In the genomic region with DNA sequence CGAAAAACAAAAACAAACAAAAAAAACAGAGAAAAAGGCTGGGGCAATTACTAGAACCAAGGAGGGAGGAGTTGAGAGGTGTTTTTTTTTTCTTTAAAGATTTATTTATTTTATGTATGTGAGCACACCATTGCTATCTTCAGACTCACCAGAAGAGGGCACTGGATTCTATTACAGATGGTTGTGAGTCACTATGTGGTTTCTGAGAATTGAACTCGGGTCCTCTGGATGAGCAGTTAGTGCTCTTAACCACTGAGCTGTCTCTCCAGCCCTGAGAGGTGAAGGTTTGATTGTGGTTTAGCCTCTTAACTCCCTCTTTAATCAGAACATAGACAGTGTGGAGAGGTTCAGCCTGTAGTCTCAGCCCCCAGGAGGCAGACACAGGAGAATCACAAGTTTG, we compare ENCODE assay signal across 16 mouse cellular contexts. TPM values are rescaled to one million over a fixed set of nuclear protein-coding genes. Genes with fewer than 3 reads are reported as not detected.
DNase-seq lines count a peak whose midpoint lies in the region; ATAC-seq and TF ChIP-seq lines count a peak whose summit lies in the region.
"Had no signal": no experiment of that assay in that cellular context is flagged by ENCODE, and none has a peak within 500 bp of the region (broad histone marks: within the 10 kb centered on the region; RNA-seq: fewer than 3 reads in every experiment).

No protein-coding gene starts in this region.

- intact Hi-C loops in heart, adult 2 months (cut with DNase I), result no loop called here
- intact Hi-C loops in heart, postnatal 25 days (cut with DNase I), result no loop called here

- H3K36me3 ChIP-seq in heart, adult 2 months (ENCODE audit: control insufficient read depth, insufficient read depth, low read length), result no peaks in the 10 kb centered on the region
- H3K36me3 ChIP-seq in lung, postnatal 0 days (ENCODE audit: insufficient read depth, low read length), result peaks cover 33% of the 10 kb centered on the region
- peaks cover 9% of the 10 kb centered on the region; the same call in 1 of the 2 replicates for H3K36me3 ChIP-seq in ES-E14 (ENCODE audit: control insufficient read depth, insufficient read depth, low read length, poor library complexity, severe bottlenecking)

- TF ChIP-seq CTCF in heart, adult 2 months (IDR thresholded peaks at IDR 0.05), result peak; percentile 53
- peak; percentile 54 for TF ChIP-seq CTCF in lung, postnatal 0 days (IDR thresholded peaks at IDR 0.05)

- TF ChIP-seq EP300 in heart, adult 2 months (IDR thresholded peaks at IDR 0.05; ENCODE audit: insufficient read depth, low read depth, low read length), result no peak
- TF ChIP-seq EP300 in lung, postnatal 0 days (IDR thresholded peaks at IDR 0.05), result no peak

- H3K4me3 ChIP-seq in heart, adult 2 months, result no peak overlapping the region
- no peak overlapping the region for H3K4me3 ChIP-seq in lung, postnatal 0 days (ENCODE audit: low read depth, low read length)
- no peak overlapping the region for H3K4me3 ChIP-seq in ES-E14 (ENCODE audit: insufficient read depth in 1 of 2, low read depth in 1 of 2, low read length in 2 of 2, poor library complexity in 1 of 2, severe bottlenecking in 1 of 2)
- H3K4me3 ChIP-seq: forebrain, embryonic 15.5 days; heart, embryonic 15.5 days; neural tube, embryonic 12.5 days had no signal

- H3K27me3 ChIP-seq in heart, adult 2 months (ENCODE audit: control insufficient read depth, insufficient read depth, low read length), result no peaks in the 10 kb centered on the region
- no peaks in the 10 kb centered on the region for H3K27me3 ChIP-seq in lung, postnatal 0 days (replicated peaks; ENCODE audit: insufficient read depth, low read length)
- H3K27me3 ChIP-seq: forebrain, embryonic 15.5 days; heart, embryonic 15.5 days; neural tube, embryonic 12.5 days had no signal

- DNase-seq in heart, adult 2 months, result no peak
- no peak for DNase-seq in heart, postnatal 25 days (ENCODE audit: low spot score)
- DNase-seq in lung, postnatal 0 days (ENCODE audit: low spot score), result peak; percentile 49
- no peak for DNase-seq in lung, postnatal 14 days
- no peak for DNase-seq in ES-E14 (ENCODE audit: low read depth, low spot score)
- peak; percentile 64 for DNase-seq in naive thymus-derived CD4-positive, alpha-beta T cell, adult 2 months (ENCODE audit: low read depth)
- no peak for DNase-seq in spleen, postnatal 14 days (ENCODE audit: low spot score in 2 of 2)
- DNase-seq in adrenal gland, adult (ENCODE audit: inconsistent age in 2 of 2, low spot score in 1 of 2), result no peak
- DNase-seq: cerebellum, postnatal 25 days; midbrain, embryonic 14.5 days; right cerebral cortex, adult 18-20 months; thymus, postnatal 25 days had no signal

- no peak for TF ChIP-seq POLR2A in heart, adult 2 months (IDR thresholded peaks at IDR 0.05; ENCODE audit: insufficient read depth, low read depth, low read length)

- no peak overlapping the region for H3K4me2 ChIP-seq in lung, postnatal 0 days (replicated peaks; ENCODE audit: low read depth, low read length)
- H3K4me2 ChIP-seq: forebrain, embryonic 15.5 days; heart, embryonic 15.5 days; neural tube, embryonic 12.5 days had no signal

- no peak for ATAC-seq in lung, postnatal 0 days
- ATAC-seq: forebrain, embryonic 15.5 days; hindbrain, embryonic 16.5 days had no signal

- H3K9ac ChIP-seq in heart, adult 2 months (ENCODE audit: low read depth, low read length), result no peak overlapping the region
- H3K9ac ChIP-seq in lung, postnatal 0 days (replicated peaks; ENCODE audit: low read depth), result no peak overlapping the region
- H3K9ac ChIP-seq in ES-E14 (ENCODE audit: insufficient read depth, low read depth, low read length, poor library complexity, severe bottlenecking), result no peak overlapping the region
- H3K9ac ChIP-seq: forebrain, embryonic 15.5 days; heart, embryonic 15.5 days; neural tube, embryonic 12.5 days had no signal

- in situ Hi-C loops in ES-E14 (cut with MboI; ENCODE audit: low sequenced_read_pairs in 2 of 2, unreplicated experiment in 2 of 2), result no loop called here

- no peak overlapping the region for H3K27ac ChIP-seq in heart, adult 2 months
- H3K27ac ChIP-seq in lung, postnatal 0 days (ENCODE audit: low read length), result no peak overlapping the region
- H3K27ac ChIP-seq in ES-E14 (ENCODE audit: insufficient read depth, low read depth, low read length, poor library complexity, severe bottlenecking), result no peak overlapping the region
- H3K27ac ChIP-seq: forebrain, embryonic 15.5 days; heart, embryonic 15.5 days; neural tube, embryonic 12.5 days had no signal

- H3K79me2 ChIP-seq in heart, adult 2 months (replicated peaks; ENCODE audit: control insufficient read depth, insufficient read depth, low read length), result no peaks in the 10 kb centered on the region

- H3K9me3 ChIP-seq in lung, postnatal 0 days (ENCODE audit: low read length), result no peaks in the 10 kb centered on the region
- no peaks in the 10 kb centered on the region for H3K9me3 ChIP-seq in ES-E14 (ENCODE audit: control insufficient read depth, insufficient read depth, low read depth, low read length)
- H3K9me3 ChIP-seq: forebrain, embryonic 15.5 days; heart, embryonic 15.5 days; neural tube, embryonic 12.5 days had no signal

- 85% methylated on average over 2 of the region's 2 CpGs for WGBS in heart, adult 2 months
- WGBS in lung, postnatal 0 days, result 86% methylated on average over 2 of the region's 2 CpGs

- no peaks in the 10 kb centered on the region for H3K4me1 ChIP-seq in heart, adult 2 months (ENCODE audit: control insufficient read depth, insufficient read depth, low read length)
- no peaks in the 10 kb centered on the region for H3K4me1 ChIP-seq in lung, postnatal 0 days (ENCODE audit: insufficient read depth, low read depth, low read length)
- peaks cover 0 to 10% of the 10 kb centered on the region in 2 experiments; a peak in 2 of 4 replicates for H3K4me1 ChIP-seq in ES-E14 (ENCODE audit: control insufficient read depth in 2 of 2, insufficient read depth in 2 of 2, low read length in 2 of 2, poor library complexity in 1 of 2)

TF ChIP-seq in ES-E14, 5 proteins besides CTCF, POLR2A, EP300 and RAD21:
- no peak for TF ChIP-seq ZC3H11A (IDR thresholded peaks at IDR 0.05; ENCODE audit: borderline replicate concordance, low read depth, low read length)
- TF ChIP-seq ZNF384 (IDR thresholded peaks at IDR 0.05; ENCODE audit: low read depth, low read length), result peak; percentile 62; the same call in 1 of the 2 replicates
- TF ChIP-seq MAFK (IDR thresholded peaks at IDR 0.05; ENCODE audit: insufficient read depth, low read depth, low read length), result no peak
- TF ChIP-seq CHD2 (IDR thresholded peaks at IDR 0.05; ENCODE audit: low read depth, low read length), result no peak
- TF ChIP-seq HCFC1 (IDR thresholded peaks at IDR 0.05; ENCODE audit: borderline replicate concordance, insufficient read depth, low read length), result no peak

RNA-seq across cellular contexts. Expression of a gene that starts 5.9 kb away (rescaled TPM):
- total RNA-seq in heart, adult 2 months (2021), result 10 to 100 TPM; 24.4 to 25.1 TPM
- 25.6 and 26.4 TPM in 2 replicates for polyA plus RNA-seq in heart, adult 2 months (2012; rRNA removed)
- total RNA-seq in heart, postnatal 25 days (2021), result 10 to 100 TPM; 25.0 to 25.1 TPM
- polyA plus RNA-seq in lung, postnatal 0 days (2015; fragmentation: Nextera tagmentation; extraction: Ambion mirVana), result 112 and 113 TPM in 2 replicates
- 29.4 and 48.6 TPM in 2 replicates for total RNA-seq in ES-E14 (2012; rRNA removed)

RNA-seq across cellular contexts. Expression of a gene that starts 40.0 kb away (rescaled TPM):
- 1 to 10 TPM; 5.0 to 5.5 TPM for total RNA-seq in heart, adult 2 months (2021)
- 2.9 and 4.8 TPM in 2 replicates for polyA plus RNA-seq in heart, adult 2 months (2012; rRNA removed)
- 1 to 10 TPM; 5.9 to 7.3 TPM for total RNA-seq in heart, postnatal 25 days (2021)
- 0.04 and 0.32 TPM in 2 replicates for polyA plus RNA-seq in lung, postnatal 0 days (2015; fragmentation: Nextera tagmentation; extraction: Ambion mirVana)
- 1.4 and 2.0 TPM in 2 replicates for total RNA-seq in ES-E14 (2012; rRNA removed)
- polyA plus RNA-seq: heart, embryonic 15.5 days had no signal

RNA-seq across cellular contexts. Expression of a gene that starts 45.0 kb away (rescaled TPM):
- 10 to 100 TPM; 39.3 to 51.0 TPM for total RNA-seq in heart, adult 2 months (2021)
- polyA plus RNA-seq in heart, adult 2 months (2012; rRNA removed), result 67.6 and 130 TPM in 2 replicates
- 10 to 100 TPM; 43.4 to 47.4 TPM for total RNA-seq in heart, postnatal 25 days (2021)
- polyA plus RNA-seq in lung, postnatal 0 days (2015; fragmentation: Nextera tagmentation; extraction: Ambion mirVana), result 99.5 and 110 TPM in 2 replicates
- 121 and 154 TPM in 2 replicates for total RNA-seq in ES-E14 (2012; rRNA removed)

RNA-seq across cellular contexts. Expression of a gene that starts 50.0 kb away (rescaled TPM):
- 1 to 10 TPM; 1.8 to 2.0 TPM for total RNA-seq in heart, adult 2 months (2021)
- 4.0 and 9.5 TPM in 2 replicates for polyA plus RNA-seq in heart, adult 2 months (2012; rRNA removed)
- total RNA-seq in heart, postnatal 25 days (2021), result 1 to 10 TPM; 1.5 to 1.6 TPM
- 9.1 and 9.6 TPM in 2 replicates for polyA plus RNA-seq in lung, postnatal 0 days (2015; fragmentation: Nextera tagmentation; extraction: Ambion mirVana)
- total RNA-seq in ES-E14 (2012; rRNA removed), result 4.5 and 8.6 TPM in 2 replicates

RNA-seq across cellular contexts. Expression of a gene that starts 51.7 kb away (rescaled TPM):
- total RNA-seq in heart, adult 2 months (2021), result 10 to 100 TPM; 77.8 to 83.0 TPM
- polyA plus RNA-seq in heart, adult 2 months (2012; rRNA removed), result 110 and 139 TPM in 2 replicates
- total RNA-seq in heart, postnatal 25 days (2021), result 10 to 100 TPM; 76.1 to 83.3 TPM
- 358 and 362 TPM in 2 replicates for polyA plus RNA-seq in lung, postnatal 0 days (2015; fragmentation: Nextera tagmentation; extraction: Ambion mirVana)
- 502 and 522 TPM in 2 replicates for total RNA-seq in ES-E14 (2012; rRNA removed)

Comparison
In these comparisons a context has a peak if more than half of its experiments do, and no peak if none do; other contexts are left out.
1. DNase-seq: peak in lung, postnatal 0 days (single experiment) and naive thymus-derived CD4-positive, alpha-beta T cell, adult 2 months (single experiment); none in heart, adult 2 months (0 of 2), heart, postnatal 25 days (single experiment), lung, postnatal 14 days (single experiment), ES-E14 (single experiment), spleen, postnatal 14 days (0 of 2) and adrenal gland, adult (0 of 2).